Mouse (Mus musculus): ENCODE measurements at regions not wholly inside any gene's neighbourhood (a gene's known extent, or its start where the extent isn't known, plus 50 kb on each side); places are given as distances from the start of the nearest gene placed in this dataset.

GRCm38 (mm10) chr1:144699790-144700189 is 75.4 kb downstream of the Rgs18 start:
- Histone ChIP-seq H3K27ac (ENCODE audit: low read depth) (no peak overlapping the region), H3K4me2 (no peak overlapping the region), H3K36me3 (ENCODE audit: insufficient read depth) (no peaks in the 10 kb centered on the region), H3K4me1 (ENCODE audit: insufficient read depth) (no peaks in the 10 kb centered on the region), H3K27me3 (ENCODE audit: insufficient read depth, low read length) (no peaks in the 10 kb centered on the region), H3K4me3 (ENCODE audit: low read depth, low read length) (no peak overlapping the region), H3K9ac (no peak overlapping the region), H3K9me3 (ENCODE audit: low read depth, low read length) (no peaks in the 10 kb centered on the region)
- WGBS: 52% methylated on average over 1 of the region's 1 CpGs
- no peak for TF ChIP-seq CTCF (IDR thresholded peaks at IDR 0.05; ENCODE audit: low read depth)
- DNase-seq: peak; percentile 21
- ATAC-seq (ENCODE audit: insufficient read depth): peak; percentile 68; the same call in 1 of the 2 replicates

DNA sequence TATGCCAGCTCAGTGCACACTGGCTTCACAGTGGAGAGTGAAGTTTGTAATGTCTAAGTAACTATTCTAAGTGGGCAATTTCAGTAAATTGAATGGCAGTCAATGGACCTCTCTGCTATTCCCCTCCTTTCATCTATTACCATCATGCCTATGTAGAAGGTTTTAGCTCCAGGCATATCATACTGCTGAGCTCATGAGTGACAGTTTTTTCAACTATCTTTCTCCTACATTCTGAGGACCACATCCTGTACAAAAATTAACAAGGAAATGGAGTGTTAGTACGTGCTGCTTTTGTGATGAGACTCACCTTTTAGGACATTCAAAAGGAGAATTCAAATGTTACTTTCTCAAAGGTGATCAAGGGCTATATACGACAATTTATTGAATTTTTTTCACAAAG is 80.0 kb downstream of the Rgs18 start:
- Histone ChIP-seq H3K4me2 (no peak overlapping the region), H3K9ac (no peak overlapping the region), H3K4me1 (ENCODE audit: insufficient read depth) (no peaks in the 10 kb centered on the region), H3K4me3 (ENCODE audit: low read depth, low read length) (no peak overlapping the region), H3K27me3 (ENCODE audit: insufficient read depth, low read length) (no peaks in the 10 kb centered on the region), H3K9me3 (ENCODE audit: low read depth, low read length) (no peaks in the 10 kb centered on the region), H3K27ac (ENCODE audit: low read depth) (no peak overlapping the region), H3K36me3 (ENCODE audit: insufficient read depth) (no peaks in the 10 kb centered on the region)
- WGBS: 56% methylated on average over 2 of the region's 2 CpGs
- no peak for TF ChIP-seq CTCF (IDR thresholded peaks at IDR 0.05; ENCODE audit: low read depth)
- DNase-seq: no peak
- ATAC-seq (ENCODE audit: insufficient read depth): no peak

DNA sequence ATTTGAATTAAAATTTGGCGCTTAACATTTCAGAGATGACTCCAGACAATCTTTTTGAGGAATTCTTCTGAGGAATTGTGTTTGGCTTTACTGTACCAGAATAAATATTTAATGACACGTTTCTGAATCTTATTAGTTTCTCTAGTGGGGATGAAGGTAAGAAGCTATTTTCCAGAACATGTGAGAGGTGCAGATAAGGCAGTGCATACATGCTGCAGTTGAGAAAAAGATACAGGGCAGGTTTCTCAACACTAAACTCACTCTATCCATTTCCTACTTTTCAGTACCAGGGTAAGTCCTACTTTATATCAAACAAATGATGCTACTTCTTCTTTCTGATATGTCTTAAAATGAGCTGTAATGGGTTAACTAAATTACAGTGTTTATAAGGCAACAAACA is 84.9 kb downstream of the Rgs18 start:
- DNase-seq (no peak), ATAC-seq (ENCODE audit: insufficient read depth) (no peak)
- WGBS: 65% methylated on average over 2 of the region's 2 CpGs
- H3K27ac ChIP-seq (ENCODE audit: low read depth): no peak overlapping the region
- H3K4me1 ChIP-seq (ENCODE audit: insufficient read depth): no peaks in the 10 kb centered on the region
- no peaks in the 10 kb centered on the region for H3K27me3 ChIP-seq (ENCODE audit: insufficient read depth, low read length)
- TF ChIP-seq CTCF (IDR thresholded peaks at IDR 0.05; ENCODE audit: low read depth): no peak
- no peak overlapping the region for H3K4me2 ChIP-seq
- no peaks in the 10 kb centered on the region for H3K36me3 ChIP-seq (ENCODE audit: insufficient read depth)
- no peak overlapping the region for H3K4me3 ChIP-seq (ENCODE audit: low read depth, low read length)
- H3K9ac ChIP-seq: no peak overlapping the region
- H3K9me3 ChIP-seq (ENCODE audit: low read depth, low read length): no peaks in the 10 kb centered on the region

DNA sequence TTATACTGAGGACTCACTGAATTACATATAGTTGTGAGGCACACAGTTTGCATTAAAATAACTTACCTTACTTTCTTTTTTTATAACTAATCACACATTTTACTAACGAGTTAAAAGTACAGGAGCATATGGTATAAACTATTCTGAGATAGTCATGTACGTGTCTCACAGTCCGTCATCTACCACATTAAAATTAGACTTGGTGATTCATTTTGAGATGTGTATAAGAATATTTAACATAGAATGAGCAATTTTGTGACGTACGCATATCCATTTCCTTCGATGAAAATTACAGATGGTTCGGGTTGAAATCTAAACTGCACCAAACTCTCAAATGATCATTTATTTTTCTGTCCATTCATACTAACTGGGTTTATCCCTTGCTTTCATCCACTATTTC is 93.1 kb downstream of the Rgs18 start:
- H3K4me3 ChIP-seq (ENCODE audit: low read depth, low read length): no peak overlapping the region
- no peak overlapping the region for H3K9ac ChIP-seq
- TF ChIP-seq CTCF (IDR thresholded peaks at IDR 0.05; ENCODE audit: low read depth): no peak
- H3K27ac ChIP-seq (ENCODE audit: low read depth): no peak overlapping the region
- ATAC-seq (ENCODE audit: insufficient read depth) (no peak), DNase-seq (no peak)
- no peak overlapping the region for H3K4me2 ChIP-seq
- 83% methylated on average over 7 of the region's 7 CpGs for WGBS
- no peaks in the 10 kb centered on the region for H3K4me1 ChIP-seq (ENCODE audit: insufficient read depth)
- no peaks in the 10 kb centered on the region for H3K36me3 ChIP-seq (ENCODE audit: insufficient read depth)
- H3K27me3 ChIP-seq (ENCODE audit: insufficient read depth, low read length): no peaks in the 10 kb centered on the region
- H3K9me3 ChIP-seq (ENCODE audit: low read depth, low read length): no peaks in the 10 kb centered on the region

GRCm38 (mm10) chr1:144667450-144667849 is 100.0 kb upstream of the Rgs21 start:
- no peak for TF ChIP-seq CTCF (IDR thresholded peaks at IDR 0.05; ENCODE audit: low read depth)
- Histone ChIP-seq H3K4me3 (ENCODE audit: low read depth, low read length) (no peak overlapping the region), H3K27ac (ENCODE audit: low read depth) (no peak overlapping the region), H3K36me3 (ENCODE audit: insufficient read depth) (no peaks in the 10 kb centered on the region), H3K4me1 (ENCODE audit: insufficient read depth) (no peaks in the 10 kb centered on the region), H3K27me3 (ENCODE audit: insufficient read depth, low read length) (no peaks in the 10 kb centered on the region), H3K9ac (no peak overlapping the region), H3K4me2 (no peak overlapping the region), H3K9me3 (ENCODE audit: low read depth, low read length) (no peaks in the 10 kb centered on the region)
- 74% methylated on average over 5 of the region's 5 CpGs for WGBS
- DNase-seq (no peak), ATAC-seq (ENCODE audit: insufficient read depth) (no peak)

- H3K4me1 ChIP-seq (ENCODE audit: insufficient read depth): no peaks in the 10 kb centered on the region
- no peaks in the 10 kb centered on the region for H3K9me3 ChIP-seq (ENCODE audit: low read depth, low read length)
- no peak for TF ChIP-seq CTCF (IDR thresholded peaks at IDR 0.05; ENCODE audit: low read depth)
- H3K27me3 ChIP-seq (ENCODE audit: insufficient read depth, low read length): no peaks in the 10 kb centered on the region
- H3K9ac ChIP-seq: no peak overlapping the region
- no peak for ATAC-seq (ENCODE audit: insufficient read depth)
- WGBS: 54% methylated on average over 2 of the region's 2 CpGs
- H3K27ac ChIP-seq (ENCODE audit: low read depth): no peak overlapping the region
- no peaks in the 10 kb centered on the region for H3K36me3 ChIP-seq (ENCODE audit: insufficient read depth)
- DNase-seq: no peak
- H3K4me3 ChIP-seq (ENCODE audit: low read depth, low read length): no peak overlapping the region
- no peak overlapping the region for H3K4me2 ChIP-seq
Measured at GRCm38 (mm10) chr1:144656237-144656636, 88.8 kb upstream of the Rgs21 start.

- no peaks in the 10 kb centered on the region for H3K27me3 ChIP-seq (ENCODE audit: insufficient read depth, low read length)
- H3K4me3 ChIP-seq (ENCODE audit: low read depth, low read length): no peak overlapping the region
- no peaks in the 10 kb centered on the region for H3K36me3 ChIP-seq (ENCODE audit: insufficient read depth)
- WGBS: 74% methylated on average over 3 of the region's 3 CpGs
- no peak for ATAC-seq (ENCODE audit: insufficient read depth)
- no peak overlapping the region for H3K4me2 ChIP-seq
- no peaks in the 10 kb centered on the region for H3K4me1 ChIP-seq (ENCODE audit: insufficient read depth)
- no peaks in the 10 kb centered on the region for H3K9me3 ChIP-seq (ENCODE audit: low read depth, low read length)
- H3K27ac ChIP-seq (ENCODE audit: low read depth): no peak overlapping the region
- no peak for DNase-seq
- TF ChIP-seq CTCF (IDR thresholded peaks at IDR 0.05; ENCODE audit: low read depth): no peak
- H3K9ac ChIP-seq: no peak overlapping the region
Measured at GRCm38 (mm10) chr1:144626421-144626820, 59.0 kb upstream of the Rgs21 start.
